Mouse (Mus musculus): ENCODE data around the gene Hs6st3. TPM values are rescaled to one million over a fixed set of nuclear protein-coding genes. Genes with fewer than 3 reads are reported as not detected.
"Not testable (repeated sequence)": the region's sequence is repeated elsewhere in the genome, so short reads cannot be mapped to it uniquely, and the experiment has no call there.

Hs6st3 gene
- polyA plus RNA-seq, 1 experiment from 2014 or later = 0.16 TPM

DNA sequence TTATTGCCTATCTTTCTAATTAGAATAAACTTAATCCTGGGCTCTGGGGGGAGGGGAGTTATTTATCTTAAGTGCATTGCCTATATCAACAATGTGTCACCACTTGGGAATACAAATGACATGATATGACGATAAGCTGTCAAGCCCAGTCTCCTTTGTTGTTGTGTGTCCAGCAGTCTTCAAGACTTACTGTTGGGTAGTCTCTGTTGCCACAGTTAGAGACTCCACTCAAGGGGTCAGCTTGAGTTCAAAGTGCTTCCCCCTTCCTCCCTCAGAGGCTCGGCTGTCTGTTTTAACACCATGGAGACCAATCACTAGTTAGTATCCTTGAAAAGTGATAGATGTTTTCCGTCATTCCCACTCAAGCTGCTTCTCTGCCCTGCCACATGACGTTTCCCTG is 339.7 kb downstream of the Hs6st3 start:
- 65% methylated on average over 4 of the region's 4 CpGs for WGBS

DNA sequence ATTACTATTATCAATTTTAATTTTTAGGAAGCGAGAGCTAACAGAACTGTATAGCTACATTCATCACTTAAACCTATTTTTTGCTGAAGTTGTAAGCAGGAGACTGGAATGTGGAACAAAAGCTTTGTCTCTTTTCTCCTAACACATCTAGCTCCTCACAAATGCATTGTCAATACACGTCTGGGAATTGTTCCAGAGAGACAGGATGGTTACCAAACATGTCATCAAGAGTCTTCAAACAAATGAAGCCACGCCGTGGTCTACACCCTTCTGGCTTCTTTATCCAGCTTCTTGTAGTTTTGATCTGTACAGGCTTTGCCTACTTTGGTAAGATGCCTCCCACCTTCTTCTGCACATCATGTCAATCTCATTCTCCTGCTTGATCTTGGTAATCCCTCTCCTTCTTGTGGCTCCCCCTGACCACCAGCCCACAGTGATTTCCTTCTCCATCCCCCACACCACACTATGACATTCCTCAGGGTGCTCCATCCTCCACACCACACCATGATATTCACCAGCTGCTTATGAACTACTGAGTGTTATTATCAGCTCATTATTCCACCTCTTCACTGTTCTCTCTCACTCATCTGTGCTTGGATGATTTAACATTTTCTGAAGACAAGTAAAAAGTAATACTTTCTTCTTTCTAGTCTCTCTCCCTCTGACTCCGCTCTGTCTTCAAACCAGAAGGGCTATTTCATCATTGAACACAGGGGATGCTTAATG is 351.0 kb downstream of the Hs6st3 start:
- Histone ChIP-seq H3K36me3 (no peaks in the 10 kb centered on the region), H3K4me3 (no peak overlapping the region), H3K27ac (no peak overlapping the region), H3K9me3 (replicated peaks) (no peaks in the 10 kb centered on the region), H3K27me3 (ENCODE audit: low read depth, poor library complexity, severe bottlenecking) (no peaks in the 10 kb centered on the region), H3K4me1 (no peaks in the 10 kb centered on the region)
- 85% methylated on average over 5 of the region's 5 CpGs for WGBS
- DNase-seq (ENCODE audit: low spot score) = no peak

More for the DNA sequence above, 339.7 kb downstream of the Hs6st3 start:
- Histone ChIP-seq H3K36me3 (no peaks in the 10 kb centered on the region), H3K4me3 (no peak overlapping the region), H3K27me3 (ENCODE audit: low read depth, poor library complexity, severe bottlenecking) (no peaks in the 10 kb centered on the region), H3K9me3 (replicated peaks) (no peaks in the 10 kb centered on the region), H3K27ac (no peak overlapping the region), H3K4me1 (no peaks in the 10 kb centered on the region)
- no peak for DNase-seq (ENCODE audit: low spot score)

- Histone ChIP-seq H3K4me3 (no peak overlapping the region), H3K36me3 (no peaks in the 10 kb centered on the region), H3K9me3 (replicated peaks) (no peaks in the 10 kb centered on the region), H3K4me1 (no peaks in the 10 kb centered on the region), H3K27me3 (ENCODE audit: low read depth, poor library complexity, severe bottlenecking) (no peaks in the 10 kb centered on the region), H3K27ac (no peak overlapping the region)
- WGBS = 77% methylated on average over 5 of the region's 5 CpGs
- no peak for DNase-seq (ENCODE audit: low spot score)
Observed at GRCm38 (mm10) chr14:119520632-119521031, 382.5 kb downstream of the Hs6st3 start.

- H3K9me3 ChIP-seq (replicated peaks) = no peaks in the 10 kb centered on the region
- H3K4me1 ChIP-seq = no peaks in the 10 kb centered on the region
- no peaks in the 10 kb centered on the region for H3K27me3 ChIP-seq (ENCODE audit: low read depth, poor library complexity, severe bottlenecking)
- WGBS = 96% methylated on average over 1 of the region's 1 CpGs
- H3K4me3 ChIP-seq = no peak overlapping the region
- DNase-seq (ENCODE audit: low spot score) = no peak
- H3K36me3 ChIP-seq = no peaks in the 10 kb centered on the region
- no peak overlapping the region for H3K27ac ChIP-seq
Observed at GRCm38 (mm10) chr14:119521056-119521455, 382.9 kb downstream of the Hs6st3 start.

- Histone ChIP-seq H3K36me3 (no peaks in the 10 kb centered on the region), H3K9me3 (replicated peaks) (no peaks in the 10 kb centered on the region), H3K4me1 (no peaks in the 10 kb centered on the region), H3K27ac (no peak overlapping the region), H3K27me3 (ENCODE audit: low read depth, poor library complexity, severe bottlenecking) (no peaks in the 10 kb centered on the region), H3K4me3 (no peak overlapping the region)
- 85% methylated on average over 13 of the region's 13 CpGs for WGBS
- DNase-seq (ENCODE audit: low spot score) = no peak
Observed at GRCm38 (mm10) chr14:119532889-119533546, 394.9 kb downstream of the Hs6st3 start.

GRCm38 (mm10) chr14:119540505-119540904 is 402.4 kb downstream of the Hs6st3 start:
- H3K9me3 ChIP-seq (replicated peaks) = no peaks in the 10 kb centered on the region
- no peak overlapping the region for H3K4me3 ChIP-seq
- WGBS = 87% methylated on average over 5 of the region's 5 CpGs
- H3K36me3 ChIP-seq = no peaks in the 10 kb centered on the region
- H3K27me3 ChIP-seq (ENCODE audit: low read depth, poor library complexity, severe bottlenecking) = no peaks in the 10 kb centered on the region
- H3K4me1 ChIP-seq = no peaks in the 10 kb centered on the region
- H3K27ac ChIP-seq = no peak overlapping the region
- DNase-seq (ENCODE audit: low spot score) = no peak

GRCm38 (mm10) chr14:119544596-119544995 is 406.5 kb downstream of the Hs6st3 start:
- Histone ChIP-seq H3K36me3 (no peaks in the 10 kb centered on the region), H3K27me3 (ENCODE audit: low read depth, poor library complexity, severe bottlenecking) (no peaks in the 10 kb centered on the region), H3K9me3 (replicated peaks) (no peaks in the 10 kb centered on the region), H3K4me1 (no peaks in the 10 kb centered on the region), H3K27ac (no peak overlapping the region), H3K4me3 (no peak overlapping the region)
- DNase-seq (ENCODE audit: low spot score) = no peak
- 82% methylated on average over 3 of the region's 3 CpGs for WGBS

- WGBS = 89% methylated on average over 4 of the region's 4 CpGs
- Histone ChIP-seq H3K4me3 (no peak overlapping the region), H3K36me3 (no peaks in the 10 kb centered on the region), H3K4me1 (no peaks in the 10 kb centered on the region), H3K9me3 (replicated peaks) (no peaks in the 10 kb centered on the region), H3K27ac (no peak overlapping the region), H3K27me3 (ENCODE audit: low read depth, poor library complexity, severe bottlenecking) (no peaks in the 10 kb centered on the region)
- no peak for DNase-seq (ENCODE audit: low spot score)
Observed at GRCm38 (mm10) chr14:119558356-119558755, 420.2 kb downstream of the Hs6st3 start.

DNA sequence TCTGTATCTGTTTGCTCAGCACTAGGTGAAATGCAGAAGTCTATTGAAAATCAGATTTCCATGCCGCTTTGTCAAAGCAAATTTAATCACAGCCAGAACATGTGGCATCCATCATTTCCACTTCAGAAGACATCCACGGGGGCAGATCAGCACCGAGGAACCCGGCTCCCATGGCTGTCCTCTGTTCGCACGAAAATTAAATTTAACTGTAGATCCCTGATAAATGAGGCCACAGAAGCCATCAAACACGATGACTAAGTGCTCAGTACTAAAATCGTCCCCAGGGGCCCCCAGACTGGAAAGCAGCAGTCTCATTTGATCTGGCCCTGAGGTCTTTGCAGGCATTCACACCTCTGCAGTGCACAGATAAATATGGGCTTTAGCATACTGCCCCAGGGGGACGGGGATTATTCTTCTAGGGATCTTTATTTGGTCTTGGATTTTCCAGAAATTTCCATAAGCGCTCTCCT is 443.9 kb downstream of the Hs6st3 start:
- Histone ChIP-seq H3K9me3 (replicated peaks) (no peaks in the 10 kb centered on the region), H3K36me3 (no peaks in the 10 kb centered on the region), H3K27ac (no peak overlapping the region), H3K4me1 (peaks cover 18% of the 10 kb centered on the region), H3K4me3 (no peak overlapping the region), H3K27me3 (ENCODE audit: low read depth, poor library complexity, severe bottlenecking) (no peaks in the 10 kb centered on the region)
- WGBS = 36% methylated on average over 10 of the region's 10 CpGs
- no peak for DNase-seq (ENCODE audit: low spot score)

DNA sequence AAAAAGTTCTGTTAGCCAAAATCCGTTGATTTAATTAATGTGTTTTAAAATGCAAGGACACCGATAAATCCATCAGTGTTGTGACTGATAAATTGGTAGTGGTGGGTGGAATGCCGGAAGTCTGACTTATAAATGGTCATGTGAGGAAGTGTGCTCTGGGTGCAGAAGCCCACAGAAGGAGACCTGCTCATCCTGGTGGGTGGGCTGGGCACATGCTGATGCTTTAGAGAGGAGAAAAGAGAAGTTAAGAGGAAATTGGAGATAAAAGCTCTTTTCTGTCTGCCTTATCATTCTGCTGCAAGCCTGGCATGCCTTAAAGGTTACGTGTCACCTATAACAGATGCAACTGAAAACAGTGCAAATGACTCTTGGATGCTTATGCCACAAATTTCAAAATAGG is 446.9 kb downstream of the Hs6st3 start:
- 0 out of 2 replicates have a peak, but pooled peaks cover 7% of the 10 kb centered on the region for H3K27me3 ChIP-seq (ENCODE audit: low read depth, poor library complexity, severe bottlenecking)
- WGBS = 85% methylated on average over 4 of the region's 4 CpGs
- H3K27ac ChIP-seq = no peak overlapping the region

GRCm38 (mm10) chr14:119587365-119587764 is 449.2 kb downstream of the Hs6st3 start:
- peaks cover 10% of the 10 kb centered on the region for H3K4me1 ChIP-seq
- not testable (repeated sequence) for H3K27ac ChIP-seq; DNase-seq (ENCODE audit: low spot score); H3K36me3 ChIP-seq; H3K9me3 ChIP-seq (replicated peaks); H3K27me3 ChIP-seq (ENCODE audit: low read depth, poor library complexity, severe bottlenecking); H3K4me3 ChIP-seq
- 91% methylated on average over 1 of the region's 1 CpGs for WGBS

More for the DNA sequence above, 446.9 kb downstream of the Hs6st3 start:
- no peaks in the 10 kb centered on the region for H3K36me3 ChIP-seq
- H3K9me3 ChIP-seq (replicated peaks) = no peaks in the 10 kb centered on the region
- no peak for DNase-seq (ENCODE audit: low spot score)
- peaks cover 18% of the 10 kb centered on the region for H3K4me1 ChIP-seq
- no peak overlapping the region for H3K4me3 ChIP-seq

GRCm38 (mm10) chr14:119604327-119604726 is 466.2 kb downstream of the Hs6st3 start:
- no peak overlapping the region for H3K27ac ChIP-seq
- no peaks in the 10 kb centered on the region for H3K9me3 ChIP-seq (replicated peaks)
- DNase-seq (ENCODE audit: low spot score) = no peak
- H3K4me3 ChIP-seq = no peak overlapping the region
- H3K36me3 ChIP-seq = no peaks in the 10 kb centered on the region
- H3K27me3 ChIP-seq (ENCODE audit: low read depth, poor library complexity, severe bottlenecking) = no peaks in the 10 kb centered on the region
- 80% methylated on average over 14 of the region's 14 CpGs for WGBS
- H3K4me1 ChIP-seq = no peaks in the 10 kb centered on the region

DNA sequence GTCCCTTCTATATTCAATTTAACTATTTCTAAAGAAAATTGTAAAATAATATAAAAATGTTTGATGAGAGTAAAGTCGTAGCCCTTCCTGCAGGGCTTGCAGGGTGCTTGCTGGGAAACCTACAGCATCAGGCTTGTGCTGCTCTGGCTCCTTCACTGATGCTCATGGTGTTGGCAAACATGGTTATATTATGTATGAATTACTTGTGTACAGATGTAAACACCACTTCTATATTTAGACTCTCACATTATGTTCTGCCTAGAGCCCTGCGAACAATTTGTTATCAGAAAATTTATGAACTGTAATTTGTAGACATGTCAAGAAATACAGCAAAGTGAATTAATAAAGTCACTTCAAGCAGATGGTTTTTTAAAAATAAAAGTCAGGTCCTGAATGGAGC is 474.7 kb downstream of the Hs6st3 start:
- Histone ChIP-seq H3K4me3 (no peak overlapping the region), H3K27ac (no peak overlapping the region), H3K36me3 (no peaks in the 10 kb centered on the region), H3K4me1 (no peaks in the 10 kb centered on the region), H3K27me3 (ENCODE audit: low read depth, poor library complexity, severe bottlenecking) (no peaks in the 10 kb centered on the region), H3K9me3 (replicated peaks) (no peaks in the 10 kb centered on the region)
- 91% methylated on average over 2 of the region's 2 CpGs for WGBS
- no peak for DNase-seq (ENCODE audit: low spot score)
